Mouse (Mus musculus) ES-E14 (cell line): Measurements from ENCODE around the gene Cebpzos. TPM values are rescaled to one million over a fixed set of nuclear protein-coding genes. Genes with fewer than 3 reads are reported as not detected.

Source experiments
- DNase-seq: peaks from one replicate; pipeline ENCODE4 v3.0.0-alpha.2; 2013; ENCODE audit warnings: low read depth, low spot score
- H3K27ac ChIP-seq: 2 replicates; pipeline ENCODE4 v1.5.1; 2012; ENCODE audit warnings: low read depth, mild to moderate bottlenecking, low read length, moderate library complexity, mixed read lengths; ENCODE audit not compliant: poor library complexity, insufficient read depth, severe bottlenecking
- H3K36me3 ChIP-seq: 2 replicates; pipeline ENCODE4 v1.6.1; 2012; ENCODE audit warnings: mild to moderate bottlenecking, low read length, moderate library complexity, mixed read lengths; ENCODE audit not compliant: control insufficient read depth, poor library complexity, insufficient read depth, severe bottlenecking
- H3K4me1 ChIP-seq, 2 experiments: fragments of 150-350 bp in 1 of 2; sonication (generic) in 1 of 2; 2 replicates each; pipeline ENCODE4 v1.6.1; 2012; ENCODE audit warnings: low read length in 2 of 2, mild to moderate bottlenecking in 1 of 2, mixed read lengths in 1 of 2; ENCODE audit not compliant: control insufficient read depth in 2 of 2, insufficient read depth in 2 of 2, poor library complexity in 1 of 2
- H3K4me3 ChIP-seq, 2 experiments: fragments of 150-350 bp in 1 of 2; sonication (generic) in 1 of 2; 2 replicates each; pipeline ENCODE4 v1.5.1; 2012; ENCODE audit warnings: low read length in 2 of 2, low read depth in 1 of 2, mild to moderate bottlenecking in 1 of 2, mixed read lengths in 1 of 2; ENCODE audit not compliant: insufficient read depth in 1 of 2, poor library complexity in 1 of 2, severe bottlenecking in 1 of 2
- H3K9ac ChIP-seq: 2 replicates; pipeline ENCODE4 v1.6.1; 2012; ENCODE audit warnings: low read depth, mild to moderate bottlenecking, low read length, mixed read lengths; ENCODE audit not compliant: poor library complexity, insufficient read depth, severe bottlenecking
- H3K9me3 ChIP-seq: fragments of 150-350 bp; sonication (generic); 2 replicates; pipeline ENCODE4 v1.6.1; 2012; ENCODE audit warnings: low read depth, mild to moderate bottlenecking, low read length; ENCODE audit not compliant: control insufficient read depth, insufficient read depth
- CHD2 ChIP-seq: IDR thresholded peaks from 2 replicates; pipeline ENCODE4 v1.6.1; 2014; ENCODE audit warnings: mild to moderate bottlenecking, low read depth, low read length, inconsistent platforms
- HCFC1 ChIP-seq: IDR thresholded peaks from 2 replicates; pipeline ENCODE4 v1.6.1; 2012; ENCODE audit warnings: low read length, inconsistent platforms, borderline replicate concordance; ENCODE audit not compliant: insufficient read depth
- MAFK ChIP-seq: IDR thresholded peaks from 2 replicates; pipeline ENCODE4 v1.6.1; 2014; ENCODE audit warnings: mild to moderate bottlenecking, low read depth, low read length, inconsistent platforms; ENCODE audit not compliant: insufficient read depth
- ZC3H11A ChIP-seq: IDR thresholded peaks from 2 replicates; pipeline ENCODE4 v1.6.1; 2012; ENCODE audit warnings: low read depth, mild to moderate bottlenecking, inconsistent platforms, low read length, borderline replicate concordance
- ZNF384 ChIP-seq: IDR thresholded peaks from 2 replicates; pipeline ENCODE4 v1.6.1; 2012; ENCODE audit warnings: low read depth, low read length, inconsistent platforms
- in situ Hi-C, 2 experiments: fragments of 600-800 bp; cut with MboI; formaldehyde crosslinking; loops; one replicate each; pipeline ENCODE4 v1.15.1; 2025; ENCODE audit warnings: low sequenced_read_pairs in 2 of 2, inconsistent platforms in 1 of 2; ENCODE audit not compliant: unreplicated experiment in 2 of 2
- total RNA-seq: library from RNA; depleted of rRNA; stranded (reverse); fragments of 300-350 nt; gene quantifications from 2 replicates; pipeline ENCODE4 v1.2.3, GENCODE M21; 2012

The Cebpzos gene
- total RNA-seq, 1 experiment = 48.6 TPM

GRCm38 (mm10) chr17:78953240-78953639 lies 36.9 kb downstream of the Cebpzos start:
- no peaks in the 10 kb centered on the region for H3K9me3 ChIP-seq
- no peak overlapping the region for H3K27ac ChIP-seq
- in situ Hi-C loops = no loop called here
- no peak overlapping the region for H3K9ac ChIP-seq
- no peak for DNase-seq
- no peak for TF ChIP-seq HCFC1
- no peak for TF ChIP-seq ZNF384
- TF ChIP-seq ZC3H11A = no peak
- no peak for TF ChIP-seq CHD2
- TF ChIP-seq MAFK = no peak
- H3K4me1 ChIP-seq = no peaks in the 10 kb centered on the region
- H3K4me3 ChIP-seq = no peak overlapping the region
- H3K36me3 ChIP-seq = peaks cover 2% of the 10 kb centered on the region; the same call in 1 of the 2 replicates

DNA sequence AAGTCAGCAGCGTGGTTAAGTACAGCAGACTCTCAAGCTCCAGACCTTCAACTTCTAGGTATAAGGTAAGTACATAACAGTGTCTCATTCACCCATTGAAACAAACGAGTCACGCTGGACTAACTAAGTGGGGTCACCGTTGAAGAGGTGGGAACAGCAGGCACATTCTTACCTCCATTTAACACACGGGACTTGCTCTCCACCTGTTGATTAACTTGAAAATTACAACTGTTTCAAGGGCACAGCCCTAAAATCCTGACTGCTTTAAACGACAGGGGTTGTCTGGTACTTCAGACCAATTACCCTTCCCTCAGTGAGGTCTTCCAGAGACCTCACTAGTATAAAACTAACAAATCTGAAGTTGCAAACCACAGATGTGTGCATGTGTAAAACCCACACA lies 43.2 kb downstream of the Cebpzos start:
- H3K9ac ChIP-seq = no peak overlapping the region
- DNase-seq = no peak
- in situ Hi-C loops = no loop called here
- TF ChIP-seq ZC3H11A (no peak), ZNF384 (no peak), MAFK (no peak), CHD2 (no peak), HCFC1 (no peak)
- H3K36me3 ChIP-seq = no peaks in the 10 kb centered on the region
- H3K4me1 ChIP-seq = no peaks in the 10 kb centered on the region
- H3K9me3 ChIP-seq = no peaks in the 10 kb centered on the region
- no peak overlapping the region for H3K27ac ChIP-seq
- no peak overlapping the region for H3K4me3 ChIP-seq

- in situ Hi-C loops = no loop called here
- TF ChIP-seq ZC3H11A (no peak), CHD2 (no peak), ZNF384 (no peak), HCFC1 (no peak), MAFK (no peak)
- Histone ChIP-seq H3K9ac (no peak overlapping the region), H3K4me3 (no peak overlapping the region), H3K4me1 (no peaks in the 10 kb centered on the region), H3K9me3 (no peaks in the 10 kb centered on the region), H3K27ac (no peak overlapping the region), H3K36me3 (no peaks in the 10 kb centered on the region)
- no peak for DNase-seq
Measured at GRCm38 (mm10) chr17:78964387-78964786, 48.1 kb downstream of the Cebpzos start.

DNA sequence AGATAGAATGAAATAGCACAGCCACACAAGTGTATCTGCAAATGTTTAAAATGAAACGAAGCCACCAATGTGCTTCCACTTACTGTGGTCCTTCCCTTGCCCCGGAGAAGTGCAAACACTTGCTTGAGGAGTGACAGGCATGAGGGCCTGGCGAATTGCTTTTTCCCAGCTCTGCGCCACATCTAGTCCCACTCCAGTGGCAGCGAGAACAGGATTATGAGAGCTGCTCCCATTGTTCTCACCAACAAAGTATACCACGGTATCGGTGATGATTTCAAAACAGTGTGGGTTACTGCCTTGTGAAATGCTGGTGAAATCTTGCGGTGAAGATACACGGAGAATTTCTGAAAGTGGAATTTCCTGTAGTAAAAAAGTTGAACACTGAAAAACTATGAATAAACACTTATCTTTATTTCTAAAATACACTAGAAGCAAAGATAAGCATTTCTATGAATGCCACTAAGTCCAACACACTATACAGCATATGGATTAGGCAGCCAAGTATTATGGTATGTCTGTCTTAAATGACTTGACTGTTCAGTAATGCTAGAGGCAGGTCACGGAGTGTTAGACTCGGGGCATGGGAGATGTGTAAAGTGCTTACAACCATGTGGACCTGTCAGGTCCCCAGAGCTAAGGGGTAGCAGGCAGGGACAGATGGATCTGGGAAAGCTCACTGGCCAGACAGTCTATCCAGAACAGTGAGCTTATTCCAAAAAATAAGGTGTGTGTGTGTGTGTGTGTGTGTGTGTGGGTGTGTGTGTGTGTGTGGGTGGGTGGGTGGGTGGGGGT lies 50.0 kb downstream of the Cebpzos start:
- no peak for DNase-seq
- in situ Hi-C loops = no loop called here
- peaks cover 2% of the 10 kb centered on the region; the same call in 1 of the 2 replicates for H3K36me3 ChIP-seq

More for the DNA sequence above, 50.0 kb downstream of the Cebpzos start:
- TF ChIP-seq MAFK = no peak
- TF ChIP-seq HCFC1 = no peak
- TF ChIP-seq ZC3H11A = no peak
- Histone ChIP-seq H3K27ac (no peak overlapping the region), H3K9me3 (no peaks in the 10 kb centered on the region), H3K4me3 (no peak overlapping the region), H3K9ac (no peak overlapping the region), H3K4me1 (no peaks in the 10 kb centered on the region)
